Mouse (Mus musculus) bone marrow macrophage, adult 2 months (primary cell): ENCODE measurements around the gene Tekt5.

Experiments
- CTCF ChIP-seq: IDR thresholded peaks from 2 replicates; pipeline ENCODE4 v1.5.1; 2012; ENCODE audit warnings: low read depth, mild to moderate bottlenecking, low read length, moderate library complexity
- POLR2A ChIP-seq: IDR thresholded peaks from 2 replicates; pipeline ENCODE4 v1.6.1; 2012; ENCODE audit warnings: mild to moderate bottlenecking, low read depth, low read length, borderline replicate concordance

DNA sequence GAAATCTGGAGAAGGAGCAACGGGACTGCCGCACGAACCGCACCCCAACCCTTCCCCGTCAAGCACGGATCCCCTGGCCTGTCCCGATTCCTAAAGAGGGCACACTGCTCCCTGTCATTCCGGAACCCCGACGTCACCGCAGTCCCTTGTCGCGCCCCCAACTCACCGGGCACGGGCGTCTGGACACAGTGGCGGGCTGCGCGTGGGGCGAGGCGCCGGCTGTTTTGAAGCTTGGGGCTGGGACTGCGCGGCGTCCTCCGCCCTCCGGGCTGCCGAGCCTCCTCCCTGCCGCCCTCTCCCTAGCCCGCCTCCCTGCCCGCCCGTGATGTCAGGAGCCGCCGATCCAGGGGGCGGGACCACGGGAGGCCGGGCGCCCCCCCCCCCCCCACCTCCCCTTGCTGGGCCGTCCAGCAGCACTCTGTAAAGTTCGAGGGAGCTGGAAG, 81.6 kb downstream of the Tekt5 start, which contains the start of gene Emp2:
- TF ChIP-seq CTCF (no peak), POLR2A (no peak)
